Mouse (Mus musculus): ENCODE measurements around the gene Cmip. TPM values are rescaled to one million over a fixed set of nuclear protein-coding genes. Genes with fewer than 3 reads are reported as not detected.
A peak's percentile ranks its signal among the peaks of the same experiment; 100 is the strongest.

The Cmip gene
- polyA plus RNA-seq, 1 experiment from 2014 or later, result 13.9 TPM

GRCm38 (mm10) chr8:117470342-117470781, 213.5 kb downstream of the Cmip start:
- H3K9me3 ChIP-seq, result no peaks in the 10 kb centered on the region
- WGBS, result under 1% methylated on average over 9 of the region's 14 CpGs
- H3K4me1 ChIP-seq, result peaks cover 17% of the 10 kb centered on the region
- no peaks in the 10 kb centered on the region for H3K27me3 ChIP-seq
- H3K27ac ChIP-seq, result peak overlapping the region; percentile 72
- peak overlapping the region; percentile 45 for H3K9ac ChIP-seq
- peak; percentile 85 for ATAC-seq (ENCODE audit: low FRiP score, low read depth)
- peak overlapping the region; percentile 57 for H3K4me2 ChIP-seq (replicated peaks)
- peak overlapping the region; percentile 27 for H3K4me3 ChIP-seq
- no peaks in the 10 kb centered on the region for H3K36me3 ChIP-seq

GRCm38 (mm10) chr8:117471174-117471573, 214.3 kb downstream of the Cmip start:
- WGBS, result 31% methylated on average over 3 of the region's 3 CpGs
- Histone ChIP-seq H3K4me2 (replicated peaks) (no peak overlapping the region), H3K9me3 (no peaks in the 10 kb centered on the region), H3K9ac (no peak overlapping the region), H3K27me3 (no peaks in the 10 kb centered on the region), H3K4me1 (peaks cover 17% of the 10 kb centered on the region), H3K36me3 (no peaks in the 10 kb centered on the region), H3K27ac (0 out of 2 replicates have a peak overlapping the region, but pooled peaks have one; percentile 72), H3K4me3 (no peak overlapping the region)
- ATAC-seq (ENCODE audit: low FRiP score, low read depth), result 0 out of 2 replicates have a peak, but pooled peaks have one; percentile 20

- no peak overlapping the region for H3K4me2 ChIP-seq (replicated peaks)
- WGBS, result 72% methylated on average over 9 of the region's 9 CpGs
- no peaks in the 10 kb centered on the region for H3K9me3 ChIP-seq
- no peaks in the 10 kb centered on the region for H3K36me3 ChIP-seq
- H3K9ac ChIP-seq, result no peak overlapping the region
- H3K27me3 ChIP-seq, result no peaks in the 10 kb centered on the region
- no peak overlapping the region for H3K27ac ChIP-seq
- no peak for ATAC-seq (ENCODE audit: low FRiP score, low read depth)
- H3K4me3 ChIP-seq, result no peak overlapping the region
- H3K4me1 ChIP-seq, result peaks cover 17% of the 10 kb centered on the region
Measured at GRCm38 (mm10) chr8:117471655-117472054, 214.8 kb downstream of the Cmip start.

GRCm38 (mm10) chr8:117472332-117472731, 215.5 kb downstream of the Cmip start:
- Histone ChIP-seq H3K9ac (no peak overlapping the region), H3K9me3 (no peaks in the 10 kb centered on the region), H3K4me2 (replicated peaks) (no peak overlapping the region), H3K36me3 (no peaks in the 10 kb centered on the region), H3K4me3 (no peak overlapping the region), H3K27ac (no peak overlapping the region), H3K27me3 (no peaks in the 10 kb centered on the region), H3K4me1 (peaks cover 17% of the 10 kb centered on the region)
- WGBS, result 78% methylated on average over 4 of the region's 4 CpGs
- no peak for ATAC-seq (ENCODE audit: low FRiP score, low read depth)

DNA sequence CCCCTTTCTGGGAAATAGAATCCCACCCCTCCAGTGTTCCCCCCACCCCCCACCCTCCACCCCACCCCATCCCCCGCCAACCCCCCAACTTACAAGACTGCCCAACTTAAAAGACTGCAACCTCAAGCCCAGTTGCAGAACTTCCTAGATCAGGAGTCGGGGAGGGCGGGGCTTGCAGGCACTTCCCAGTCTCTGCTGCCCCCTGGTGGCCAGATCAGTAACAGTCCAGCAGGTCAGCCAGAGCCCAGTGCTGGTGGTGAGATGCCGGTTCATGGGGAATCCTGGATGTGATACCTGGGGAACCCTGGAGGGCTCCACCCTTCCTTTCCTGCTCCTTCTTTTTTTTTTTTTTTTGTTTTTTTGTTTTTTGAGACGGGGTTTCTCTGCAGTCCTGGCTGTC, 218.1 kb downstream of the Cmip start:
- H3K4me1 ChIP-seq, result peaks cover 12% of the 10 kb centered on the region
- H3K36me3 ChIP-seq, result no peaks in the 10 kb centered on the region
- H3K4me3 ChIP-seq, result no peak overlapping the region
- no peak overlapping the region for H3K27ac ChIP-seq
- ATAC-seq (ENCODE audit: low FRiP score, low read depth), result peak; percentile 55; the same call in 1 of the 2 replicates
- H3K9ac ChIP-seq, result no peak overlapping the region
- no peaks in the 10 kb centered on the region for H3K27me3 ChIP-seq
- WGBS, result 4% methylated on average over 5 of the region's 5 CpGs
- no peaks in the 10 kb centered on the region for H3K9me3 ChIP-seq
- H3K4me2 ChIP-seq (replicated peaks), result no peak overlapping the region

DNA sequence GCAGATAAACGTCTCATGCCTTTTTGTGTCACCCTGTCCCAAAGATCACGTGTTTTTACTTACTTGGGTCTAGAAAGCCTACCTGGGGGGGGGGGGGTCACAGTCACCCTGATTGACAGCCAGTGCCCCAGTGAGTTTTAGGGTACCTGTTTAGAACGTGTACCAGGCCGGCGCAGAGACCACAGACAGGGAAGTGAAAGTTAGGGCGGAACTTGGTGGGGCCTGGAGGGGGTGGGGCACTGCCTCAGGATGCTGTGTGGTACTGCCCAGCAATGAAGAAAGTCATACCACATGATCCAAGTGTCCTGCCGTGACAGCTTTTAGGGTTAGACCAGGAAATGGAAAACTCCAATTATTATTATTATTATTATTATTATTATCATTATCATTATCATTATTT, 219.0 kb downstream of the Cmip start:
- Histone ChIP-seq H3K27ac (no peak overlapping the region), H3K27me3 (no peaks in the 10 kb centered on the region), H3K4me3 (no peak overlapping the region), H3K4me1 (peaks cover 3% of the 10 kb centered on the region), H3K4me2 (replicated peaks) (no peak overlapping the region), H3K9ac (no peak overlapping the region), H3K36me3 (no peaks in the 10 kb centered on the region), H3K9me3 (no peaks in the 10 kb centered on the region)
- no peak for ATAC-seq (ENCODE audit: low FRiP score, low read depth)
- WGBS, result 77% methylated on average over 7 of the region's 7 CpGs

- no peaks in the 10 kb centered on the region for H3K27me3 ChIP-seq
- no peaks in the 10 kb centered on the region for H3K4me1 ChIP-seq
- H3K36me3 ChIP-seq, result no peaks in the 10 kb centered on the region
- H3K27ac ChIP-seq, result no peak overlapping the region
- no peak for ATAC-seq (ENCODE audit: low FRiP score, low read depth)
- H3K9ac ChIP-seq, result no peak overlapping the region
- H3K4me3 ChIP-seq, result no peak overlapping the region
- no peaks in the 10 kb centered on the region for H3K9me3 ChIP-seq
- H3K4me2 ChIP-seq (replicated peaks), result no peak overlapping the region
Measured at GRCm38 (mm10) chr8:117478082-117478481, 221.2 kb downstream of the Cmip start.

GRCm38 (mm10) chr8:117479996-117480395, 223.1 kb downstream of the Cmip start:
- no peaks in the 10 kb centered on the region for H3K9me3 ChIP-seq
- ATAC-seq (ENCODE audit: low FRiP score, low read depth), result no peak
- no peaks in the 10 kb centered on the region for H3K4me1 ChIP-seq
- no peak overlapping the region for H3K9ac ChIP-seq
- H3K4me3 ChIP-seq, result no peak overlapping the region
- H3K36me3 ChIP-seq, result no peaks in the 10 kb centered on the region
- H3K27ac ChIP-seq, result no peak overlapping the region
- no peaks in the 10 kb centered on the region for H3K27me3 ChIP-seq
- H3K4me2 ChIP-seq (replicated peaks), result no peak overlapping the region
- WGBS, result 92% methylated on average over 9 of the region's 9 CpGs

DNA sequence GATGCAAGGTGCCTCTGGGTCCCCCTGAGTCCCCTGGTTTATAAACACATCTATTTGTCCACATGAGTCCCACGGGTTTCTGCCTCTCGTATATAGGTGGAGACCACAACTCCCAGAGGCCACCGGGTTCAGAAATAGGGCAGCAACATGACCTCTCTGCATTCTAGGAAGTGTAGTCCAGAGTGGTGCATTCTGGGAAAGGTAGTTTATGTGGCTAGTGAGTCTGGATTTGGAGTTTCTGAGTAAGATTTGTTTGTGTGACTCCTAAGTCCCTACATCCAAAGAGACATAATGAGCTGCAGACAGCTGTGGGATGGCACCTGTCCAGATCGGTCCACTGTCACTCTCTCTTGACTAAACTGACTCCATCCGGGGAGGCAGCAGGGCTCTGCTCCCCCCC, 223.7 kb downstream of the Cmip start:
- WGBS, result 63% methylated on average over 5 of the region's 5 CpGs
- H3K36me3 ChIP-seq, result no peaks in the 10 kb centered on the region
- ATAC-seq (ENCODE audit: low FRiP score, low read depth), result peak; percentile 48; the same call in 1 of the 2 replicates
- H3K9me3 ChIP-seq, result no peaks in the 10 kb centered on the region
- no peak overlapping the region for H3K9ac ChIP-seq
- no peak overlapping the region for H3K4me3 ChIP-seq
- H3K4me2 ChIP-seq (replicated peaks), result no peak overlapping the region
- no peaks in the 10 kb centered on the region for H3K4me1 ChIP-seq
- no peak overlapping the region for H3K27ac ChIP-seq
- H3K27me3 ChIP-seq, result no peaks in the 10 kb centered on the region

DNA sequence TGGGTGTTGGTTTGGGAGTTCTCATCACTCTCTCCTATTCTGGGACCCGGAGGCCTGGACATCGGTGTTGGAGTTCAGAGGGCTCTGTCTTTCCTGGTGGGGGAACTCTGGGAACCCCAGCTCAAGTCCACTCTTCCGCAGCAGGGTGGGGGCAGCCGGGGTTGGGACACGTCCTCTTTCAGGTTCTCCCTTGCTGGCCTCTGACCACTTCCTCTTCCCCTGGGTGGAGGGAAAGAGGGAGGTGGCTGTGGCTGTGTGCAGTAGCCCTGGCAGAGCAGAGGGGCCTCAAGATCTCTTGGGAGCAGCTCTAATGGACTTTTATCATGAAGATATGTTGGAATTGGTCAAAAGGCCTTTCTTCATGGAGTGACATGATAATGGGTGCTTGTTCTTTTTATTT, 225.0 kb downstream of the Cmip start:
- WGBS, result 83% methylated on average over 5 of the region's 5 CpGs
- H3K4me2 ChIP-seq (replicated peaks), result no peak overlapping the region
- H3K4me3 ChIP-seq, result no peak overlapping the region
- H3K36me3 ChIP-seq, result no peaks in the 10 kb centered on the region
- ATAC-seq (ENCODE audit: low FRiP score, low read depth), result no peak
- no peaks in the 10 kb centered on the region for H3K4me1 ChIP-seq
- no peak overlapping the region for H3K9ac ChIP-seq
- H3K9me3 ChIP-seq, result no peaks in the 10 kb centered on the region
- no peak overlapping the region for H3K27ac ChIP-seq
- no peaks in the 10 kb centered on the region for H3K27me3 ChIP-seq

DNA sequence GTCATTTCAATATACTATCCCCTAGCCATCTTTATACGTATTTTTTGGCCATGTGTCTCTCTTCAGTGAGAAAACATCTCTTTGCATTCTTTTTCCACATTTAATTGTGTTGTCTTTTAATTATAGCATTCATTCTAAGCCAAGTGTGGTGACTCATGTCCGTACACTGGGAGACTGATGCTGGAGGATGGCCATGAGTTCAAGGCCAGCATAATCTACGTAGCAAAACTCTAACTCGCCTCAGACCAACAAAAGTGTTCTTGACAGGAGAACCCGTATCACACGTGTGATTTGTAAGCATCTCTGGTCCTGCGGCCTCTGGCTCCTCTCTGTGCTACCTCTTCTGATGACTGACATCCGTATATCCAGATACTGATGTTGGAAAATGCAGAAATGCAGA, 227.9 kb downstream of the Cmip start:
- Histone ChIP-seq H3K4me1 (no peaks in the 10 kb centered on the region), H3K9ac (no peak overlapping the region), H3K27ac (no peak overlapping the region), H3K36me3 (no peaks in the 10 kb centered on the region), H3K9me3 (no peaks in the 10 kb centered on the region), H3K4me2 (replicated peaks) (no peak overlapping the region), H3K27me3 (no peaks in the 10 kb centered on the region), H3K4me3 (no peak overlapping the region)
- 83% methylated on average over 8 of the region's 8 CpGs for WGBS
- ATAC-seq (ENCODE audit: low FRiP score, low read depth), result no peak

GRCm38 (mm10) chr8:117485316-117485715, 228.5 kb downstream of the Cmip start:
- ATAC-seq (ENCODE audit: low FRiP score, low read depth), result no peak
- H3K36me3 ChIP-seq, result no peaks in the 10 kb centered on the region
- no peaks in the 10 kb centered on the region for H3K9me3 ChIP-seq
- H3K27ac ChIP-seq, result no peak overlapping the region
- H3K4me3 ChIP-seq, result no peak overlapping the region
- no peaks in the 10 kb centered on the region for H3K27me3 ChIP-seq
- H3K4me1 ChIP-seq, result no peaks in the 10 kb centered on the region
- H3K9ac ChIP-seq, result no peak overlapping the region
- 78% methylated on average over 1 of the region's 1 CpGs for WGBS
- no peak overlapping the region for H3K4me2 ChIP-seq (replicated peaks)

DNA sequence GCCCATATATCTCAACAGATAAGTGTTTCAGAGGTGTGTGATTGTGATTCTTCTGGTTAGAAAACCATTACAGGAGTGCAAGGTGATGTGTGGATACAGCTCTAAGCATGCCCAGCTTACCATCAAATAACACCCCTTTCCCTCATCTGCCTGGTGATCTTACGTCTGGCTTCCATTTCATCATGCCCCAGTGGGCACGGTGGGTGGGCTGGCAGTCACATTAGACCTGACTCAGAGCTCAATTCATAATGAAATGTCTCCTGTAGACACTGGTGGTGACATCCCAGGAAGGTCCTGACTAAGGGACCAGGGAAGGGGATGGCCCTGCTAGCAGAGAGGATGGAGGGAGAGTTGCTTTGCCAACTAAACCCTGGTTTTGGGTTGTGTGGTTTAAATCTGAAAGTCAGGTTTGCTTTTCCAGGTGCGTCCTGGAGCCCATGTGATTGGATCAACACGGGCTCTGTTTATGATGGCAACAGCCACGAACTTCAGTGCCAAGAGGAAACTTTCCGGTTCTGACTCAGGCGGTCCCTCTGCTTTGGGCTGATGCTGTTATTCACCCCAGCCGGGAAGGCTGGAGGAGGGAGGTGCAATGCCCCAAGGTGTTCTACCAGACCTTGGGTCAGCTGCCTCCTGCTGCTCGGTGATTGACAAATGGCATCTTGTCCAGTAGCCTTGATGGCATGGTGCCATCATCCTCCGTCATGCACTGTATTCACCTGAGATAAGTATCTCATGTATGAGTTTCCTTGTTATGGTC, 231.6 kb downstream of the Cmip start:
- H3K27me3 ChIP-seq, result peaks cover 7% of the 10 kb centered on the region
- no peak overlapping the region for H3K4me3 ChIP-seq
- H3K27ac ChIP-seq, result no peak overlapping the region
- H3K4me1 ChIP-seq, result no peaks in the 10 kb centered on the region
- WGBS, result 75% methylated on average over 10 of the region's 10 CpGs
- ATAC-seq (ENCODE audit: low FRiP score, low read depth), result no peak
- no peaks in the 10 kb centered on the region for H3K9me3 ChIP-seq
- no peaks in the 10 kb centered on the region for H3K36me3 ChIP-seq
- no peak overlapping the region for H3K4me2 ChIP-seq (replicated peaks)
- H3K9ac ChIP-seq, result no peak overlapping the region
